Mouse (Mus musculus) myocyte (in vitro differentiated cells): ENCODE results near the gene Fam207a. TPM values are rescaled to one million over a fixed set of nuclear protein-coding genes. Genes with fewer than 3 reads are reported as not detected.

Experiments
- H3K27me3 ChIP-seq: one replicate; pipeline ENCODE4 v1.6.1; 2011; ENCODE audit not compliant: control insufficient read depth, insufficient read depth, insufficient read length
- H3K36me3 ChIP-seq: one replicate; pipeline ENCODE4 v1.6.1; 2011; ENCODE audit not compliant: control insufficient read depth, insufficient read depth
- H3K4me2 ChIP-seq: one replicate; pipeline ENCODE4 v1.6.1; 2011; ENCODE audit warnings: low read depth, control low read depth
- H3K4me3 ChIP-seq: one replicate; pipeline ENCODE4 v1.5.1; 2011; ENCODE audit warnings: mild to moderate bottlenecking, control low read depth, moderate library complexity
- H3K79me2 ChIP-seq: one replicate; pipeline ENCODE4 v1.6.1; 2011; ENCODE audit not compliant: control insufficient read depth, insufficient read depth
- H3ac ChIP-seq: one replicate; pipeline ENCODE4 v1.6.1; 2011; ENCODE audit not compliant: control insufficient read depth, insufficient read length
- CEBPB ChIP-seq: IDR thresholded peaks from 2 replicates; pipeline ENCODE4 v1.6.1; 2011; ENCODE audit warnings: mild to moderate bottlenecking, moderate library complexity; ENCODE audit not compliant: poor library complexity, insufficient read depth, severe bottlenecking
- E2F4 ChIP-seq: IDR thresholded peaks from one replicate; pipeline ENCODE4 v1.6.1; 2011; ENCODE audit warnings: mild to moderate bottlenecking, control low read depth, moderate library complexity; ENCODE audit not compliant: insufficient read depth
- MAX ChIP-seq: IDR thresholded peaks from one replicate; pipeline ENCODE4 v1.6.1; 2011; ENCODE audit warnings: low read depth, mild to moderate bottlenecking, control low read depth
- MYOD1 ChIP-seq, 3 experiments: IDR thresholded peaks; one replicate each; pipeline ENCODE4 v1.6.1; 2011; ENCODE audit warnings: control low read depth in 2 of 3, low read depth in 2 of 3, mild to moderate bottlenecking in 2 of 3, moderate library complexity in 1 of 3; ENCODE audit not compliant: insufficient read length in 2 of 3, control insufficient read depth in 1 of 3
- MYOG ChIP-seq, 3 experiments: IDR thresholded peaks; one replicate each; pipeline ENCODE4 v1.6.1; 2011; ENCODE audit warnings: control low read depth in 2 of 3, low read depth in 2 of 3, mild to moderate bottlenecking in 2 of 3; ENCODE audit not compliant: insufficient read length in 2 of 3, control insufficient read depth in 1 of 3, insufficient read depth in 1 of 3
- POLR2A ChIP-seq: IDR thresholded peaks from one replicate; pipeline ENCODE4 v1.6.1; 2011; ENCODE audit warnings: low read depth, mild to moderate bottlenecking, control low read depth, moderate library complexity; ENCODE audit not compliant: insufficient read length
- POLR2AphosphoS2 ChIP-seq: IDR thresholded peaks from one replicate; pipeline ENCODE4 v1.6.1; 2011; ENCODE audit warnings: low read depth, control low read depth; ENCODE audit not compliant: insufficient read length
- REST ChIP-seq: IDR thresholded peaks from one replicate; pipeline ENCODE4 v1.6.1; 2011; ENCODE audit warnings: mild to moderate bottlenecking, control low read depth, moderate library complexity; ENCODE audit not compliant: insufficient read depth, insufficient read length
- SRF ChIP-seq: IDR thresholded peaks from one replicate; pipeline ENCODE4 v1.6.1; 2011; ENCODE audit warnings: low read depth; ENCODE audit not compliant: control insufficient read depth, insufficient read length
- TCF12 ChIP-seq: IDR thresholded peaks from one replicate; pipeline ENCODE4 v1.6.1; 2011; ENCODE audit warnings: mild to moderate bottlenecking, control low read depth; ENCODE audit not compliant: poor library complexity, insufficient read depth, severe bottlenecking
- TCF3 ChIP-seq: IDR thresholded peaks from one replicate; pipeline ENCODE4 v1.6.1; 2011; ENCODE audit warnings: low read depth, control low read depth; ENCODE audit not compliant: insufficient read length
- USF1 ChIP-seq: IDR thresholded peaks from one replicate; pipeline ENCODE4 v1.6.1; 2011; ENCODE audit warnings: low read depth, mild to moderate bottlenecking, control low read depth, moderate library complexity
- polyA plus RNA-seq: library from polyadenylated mRNA; unstranded; fragments of >200 nt; fragmentation: generic; extraction: Trizol; gene quantifications from one replicate; pipeline ENCODE4 v1.2.1, GENCODE M21; 2012; ENCODE audit warnings: missing spikeins

Gene Fam207a
- polyA plus RNA-seq, 1 experiment, result 34.4 TPM

DNA sequence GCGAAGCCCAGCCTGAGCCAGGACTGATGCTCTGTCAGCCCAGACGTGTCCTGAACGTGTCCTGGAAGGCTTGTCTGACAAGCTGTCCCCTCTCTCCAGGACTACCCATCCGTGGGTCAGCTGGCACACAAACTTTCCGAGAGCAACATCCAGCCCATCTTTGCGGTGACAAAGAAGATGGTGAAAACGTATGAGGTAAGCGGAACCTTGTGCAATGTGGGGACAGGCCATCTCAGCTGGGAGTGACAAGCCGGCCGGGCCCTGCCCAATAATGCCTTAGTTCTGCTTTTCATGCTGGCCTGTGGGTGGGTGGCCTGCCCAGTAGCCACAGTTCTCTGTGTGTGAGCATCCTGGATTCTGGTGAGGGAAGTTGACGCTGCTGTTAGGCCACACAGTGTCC is 35.3 kb upstream of the Fam207a start:
- Histone ChIP-seq H3K36me3 (no peaks in the 10 kb centered on the region), H3K79me2 (no peaks in the 10 kb centered on the region)

GRCm38 (mm10) chr10:77548576-77548975 is 33.0 kb upstream of the Fam207a start:
- Histone ChIP-seq H3K4me2 (no peak overlapping the region), H3K4me3 (no peak overlapping the region), H3K79me2 (no peaks in the 10 kb centered on the region), H3ac (no peak overlapping the region), H3K27me3 (no peaks in the 10 kb centered on the region), H3K36me3 (no peaks in the 10 kb centered on the region)
- no peak for TF ChIP-seq USF1
- no peak for TF ChIP-seq POLR2AphosphoS2
- TF ChIP-seq CEBPB, result no peak
- no peak for TF ChIP-seq TCF3
- TF ChIP-seq POLR2A, result no peak
- TF ChIP-seq SRF, result no peak
- no peak for TF ChIP-seq MAX
- TF ChIP-seq E2F4, result no peak
- TF ChIP-seq MYOG (IDR thresholded peaks at IDR 0.05; ENCODE audit: control insufficient read depth in 1 of 3, insufficient read depth in 1 of 3, insufficient read length in 2 of 3, low read depth in 2 of 3), result no peak
- TF ChIP-seq TCF12, result no peak
- TF ChIP-seq MYOD1 (IDR thresholded peaks at IDR 0.05; ENCODE audit: control insufficient read depth in 1 of 3, insufficient read length in 2 of 3, low read depth in 2 of 3), result no peak
- TF ChIP-seq REST, result no peak

More for the DNA sequence above, 35.3 kb upstream of the Fam207a start:
- no peak for TF ChIP-seq POLR2A
- no peak for TF ChIP-seq USF1
- no peak for TF ChIP-seq MAX
- TF ChIP-seq CEBPB, result no peak
- TF ChIP-seq E2F4, result no peak
- no peak for TF ChIP-seq REST
- no peak for TF ChIP-seq POLR2AphosphoS2
- TF ChIP-seq MYOG (IDR thresholded peaks at IDR 0.05; ENCODE audit: control insufficient read depth in 1 of 3, insufficient read depth in 1 of 3, insufficient read length in 2 of 3, low read depth in 2 of 3), result no peak
- no peak for TF ChIP-seq TCF12
- TF ChIP-seq TCF3, result no peak
- TF ChIP-seq SRF, result no peak
- TF ChIP-seq MYOD1 (IDR thresholded peaks at IDR 0.05; ENCODE audit: control insufficient read depth in 1 of 3, insufficient read length in 2 of 3, low read depth in 2 of 3), result no peak
- Histone ChIP-seq H3K4me3 (no peak overlapping the region), H3K4me2 (no peak overlapping the region), H3K27me3 (no peaks in the 10 kb centered on the region), H3ac (no peak overlapping the region)

GRCm38 (mm10) chr10:77544916-77545315 is 29.3 kb upstream of the Fam207a start:
- H3K4me2 ChIP-seq, result no peak overlapping the region
- no peaks in the 10 kb centered on the region for H3K79me2 ChIP-seq
- H3K36me3 ChIP-seq, result no peaks in the 10 kb centered on the region
- H3K27me3 ChIP-seq, result no peaks in the 10 kb centered on the region
- no peak overlapping the region for H3K4me3 ChIP-seq
- TF ChIP-seq MYOG (IDR thresholded peaks at IDR 0.05; ENCODE audit: control insufficient read depth in 1 of 3, insufficient read depth in 1 of 3, insufficient read length in 2 of 3, low read depth in 2 of 3) (no peak), USF1 (no peak), TCF12 (no peak), CEBPB (peak; percentile 47; the same call in 1 of the 2 replicates), POLR2AphosphoS2 (no peak), SRF (no peak), TCF3 (no peak), E2F4 (no peak)
- no peak overlapping the region for H3ac ChIP-seq

GRCm38 (mm10) chr10:77543226-77543625 is 27.6 kb upstream of the Fam207a start:
- no peaks in the 10 kb centered on the region for H3K36me3 ChIP-seq
- no peaks in the 10 kb centered on the region for H3K27me3 ChIP-seq
- H3K4me3 ChIP-seq, result no peak overlapping the region
- no peaks in the 10 kb centered on the region for H3K79me2 ChIP-seq
- no peak overlapping the region for H3K4me2 ChIP-seq
- no peak overlapping the region for H3ac ChIP-seq
- TF ChIP-seq POLR2AphosphoS2, result no peak
- no peak for TF ChIP-seq USF1
- TF ChIP-seq POLR2A, result no peak
- no peak for TF ChIP-seq SRF
- TF ChIP-seq CEBPB, result no peak
- TF ChIP-seq TCF3, result no peak
- TF ChIP-seq E2F4, result no peak
- no peak for TF ChIP-seq MAX
- TF ChIP-seq MYOD1 (IDR thresholded peaks at IDR 0.05; ENCODE audit: control insufficient read depth in 1 of 3, insufficient read length in 2 of 3, low read depth in 2 of 3), result no peak
- TF ChIP-seq MYOG (IDR thresholded peaks at IDR 0.05; ENCODE audit: control insufficient read depth in 1 of 3, insufficient read depth in 1 of 3, insufficient read length in 2 of 3, low read depth in 2 of 3), result no peak
- TF ChIP-seq REST, result no peak
- no peak for TF ChIP-seq TCF12
